Mouse (Mus musculus) CD4-positive, CD25-positive, alpha-beta regulatory T cell, adult 9 weeks (primary cell): ENCODE results near the gene Rbm47. TPM values are rescaled to one million over a fixed set of nuclear protein-coding genes. Genes with fewer than 3 reads are reported as not detected.

Source experiments
- polyA plus RNA-seq: library from polyadenylated mRNA; unstranded; fragments of 100-300 nt; shearing (Covaris generic); gene quantifications from one replicate; pipeline ENCODE4 v1.2.1, GENCODE M21; 2017

The Rbm47 gene
- 0.11 TPM for polyA plus RNA-seq

GRCm38 (mm10) chr5:66173018-66173417, at the start of gene Rbm47:
TSS of gene Rbm47 (minus strand) at chr5:66173118.

GRCm38 (mm10) chr5:66004134-66004925, 168.6 kb downstream of the Rbm47 start, which contains the start of gene 9130230L23Rik:
TSS of gene 9130230L23Rik (minus strand) at chr5:66004285.

Other genes with a start within 250 kb of the Rbm47 start
- 0.86 TPM for gene Chrna9, start 238.2 kb downstream of the Rbm47 start, polyA plus RNA-seq
- gene 9130230L23Rik, start 168.8 kb downstream of the Rbm47 start, polyA plus RNA-seq, result not detected
- 0.36 TPM for gene Nsun7, start 86.8 kb upstream of the Rbm47 start, polyA plus RNA-seq